Mouse (Mus musculus) forebrain, embryonic 16.5 days (tissue): ENCODE measurements around the gene Col15a1. TPM values are rescaled to one million over a fixed set of nuclear protein-coding genes. Genes with fewer than 3 reads are reported as not detected.

ENCODE experiments used
- ATAC-seq: fragments of 200-750 bp; cut with Nextera tagmentation; 2 replicates; pipeline ENCODE4 v1.8.0; 2017; ENCODE audit warnings: mild to moderate bottlenecking, moderate library complexity
- H3K27ac ChIP-seq: fragments of 300-500 bp; sonication (generic); 2 replicates; pipeline ENCODE4 v1.5.1; 2014; ENCODE audit warnings: low read length, control low read depth
- H3K27me3 ChIP-seq: fragments of 300-500 bp; sonication (generic); replicated peaks from 2 replicates; pipeline ENCODE4 v1.6.1; 2014; ENCODE audit warnings: low read length; ENCODE audit not compliant: control insufficient read depth, insufficient read depth
- H3K36me3 ChIP-seq: fragments of 300-500 bp; sonication (generic); 2 replicates; pipeline ENCODE4 v1.6.1; 2014; ENCODE audit not compliant: control insufficient read depth, insufficient read depth
- H3K4me1 ChIP-seq: fragments of 300-500 bp; sonication (generic); replicated peaks from 2 replicates; pipeline ENCODE4 v1.6.1; 2014; ENCODE audit warnings: low read length; ENCODE audit not compliant: control insufficient read depth, insufficient read depth
- H3K4me2 ChIP-seq: fragments of 300-500 bp; sonication (generic); 2 replicates; pipeline ENCODE4 v1.6.1; 2014; ENCODE audit warnings: mild to moderate bottlenecking, low read length, control low read depth
- H3K4me3 ChIP-seq: fragments of 300-500 bp; sonication (generic); replicated peaks from 2 replicates; pipeline ENCODE4 v1.5.1; 2014; ENCODE audit warnings: mild to moderate bottlenecking, low read length, control low read depth
- H3K9ac ChIP-seq: fragments of 300-500 bp; sonication (generic); replicated peaks from 2 replicates; pipeline ENCODE4 v1.6.1; 2014; ENCODE audit warnings: low read depth, low read length, control low read depth
- H3K9me3 ChIP-seq: fragments of 300-500 bp; sonication (generic); 2 replicates; pipeline ENCODE4 v1.6.1; 2016; ENCODE audit warnings: low read length; ENCODE audit not compliant: control insufficient read depth
- WGBS: fragments of 180-500 bp; shearing (Covaris S2); extraction: QIAGEN DNeasy Blood & Tissue Kit; methylation state at CpG from one replicate; pipeline ENCODE4 v1.1.7; 2014; 5-methylcytosine and 5-hydroxymethylcytosine counted together
- polyA plus RNA-seq: library from polyadenylated mRNA; unstranded; fragments of >200 nt; fragmentation: Nextera tagmentation; extraction: Ambion mirVana; gene quantifications from 2 replicates; pipeline ENCODE4 v1.2.1, GENCODE M21; 2015

Gene Col15a1
- polyA plus RNA-seq, 1 experiment from 2014 or later = 2.8 TPM

DNA sequence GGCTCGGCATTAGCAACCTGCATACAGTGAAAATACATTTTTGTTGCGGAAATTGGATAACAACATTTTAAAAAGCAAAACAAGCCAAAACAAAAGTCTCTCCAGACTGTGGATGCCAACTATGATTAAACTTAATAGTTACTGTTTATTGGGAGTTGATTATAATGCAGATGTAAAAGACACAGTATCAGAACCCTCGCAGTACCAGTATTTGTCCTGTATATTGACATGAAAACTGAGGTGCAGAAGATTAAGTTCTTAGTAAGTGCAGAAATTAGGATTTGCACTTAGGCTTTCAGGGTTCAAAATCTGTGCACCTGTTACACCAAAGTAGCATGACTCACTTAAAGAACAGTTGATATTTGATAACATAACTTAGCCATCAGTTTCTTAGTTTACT lies 146.3 kb downstream of the Col15a1 start:
- H3K9ac ChIP-seq = no peak overlapping the region; the same call in 1 of the 2 replicates
- no peak overlapping the region for H3K27ac ChIP-seq
- H3K4me1 ChIP-seq = peaks cover 15% of the 10 kb centered on the region
- 18% methylated on average over 3 of the region's 3 CpGs for WGBS
- H3K27me3 ChIP-seq = no peaks in the 10 kb centered on the region
- no peaks in the 10 kb centered on the region for H3K9me3 ChIP-seq
- H3K4me2 ChIP-seq = peak overlapping the region; percentile 99
- no peaks in the 10 kb centered on the region for H3K36me3 ChIP-seq
- ATAC-seq = no peak
- peak overlapping the region; percentile 94 for H3K4me3 ChIP-seq

DNA sequence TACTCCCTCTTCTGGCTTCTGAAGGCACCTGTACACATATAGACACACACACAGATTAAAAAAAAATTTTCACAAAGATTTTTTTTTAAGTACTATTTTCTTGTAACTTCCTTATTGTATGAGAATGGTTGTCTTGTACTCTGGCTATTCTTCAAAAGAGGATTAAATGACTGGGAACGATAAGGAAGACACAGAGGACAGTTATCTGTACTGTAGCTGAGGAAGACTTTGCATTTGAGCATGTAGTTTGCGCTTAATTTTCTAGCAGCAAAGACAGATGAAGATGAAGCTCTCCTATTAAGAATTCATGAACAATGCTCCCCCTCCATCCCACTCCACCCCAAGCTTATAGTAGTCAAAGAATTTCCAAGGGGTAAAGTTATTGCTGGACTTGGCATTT lies 154.7 kb downstream of the Col15a1 start:
- Histone ChIP-seq H3K36me3 (no peaks in the 10 kb centered on the region), H3K4me2 (no peak overlapping the region), H3K27ac (no peak overlapping the region), H3K4me1 (peaks cover 4% of the 10 kb centered on the region; the same call in 1 of the 2 replicates), H3K9ac (no peak overlapping the region), H3K9me3 (no peaks in the 10 kb centered on the region), H3K27me3 (no peaks in the 10 kb centered on the region), H3K4me3 (no peak overlapping the region)
- no peak for ATAC-seq
- 89% methylated on average over 2 of the region's 2 CpGs for WGBS

Other genes starting within 250 kb of the Col15a1 start
- 3.9 and 5.5 TPM in 2 replicates for gene Gabbr2, start 216.3 kb upstream of the Col15a1 start, polyA plus RNA-seq
- 4.6 and 4.9 TPM in 2 replicates for gene Anks6, start 150.7 kb upstream of the Col15a1 start, polyA plus RNA-seq
- gene Galnt12, start 116.3 kb upstream of the Col15a1 start, polyA plus RNA-seq = 0.50 and 0.85 TPM in 2 replicates
- 46.5 and 53.9 TPM in 2 replicates for gene Tgfbr1, start 145.1 kb downstream of the Col15a1 start, polyA plus RNA-seq